Mouse (Mus musculus) central nervous system, embryonic 11.5 days (tissue): ENCODE data around the gene Cdc27. TPM values are rescaled to one million over a fixed set of nuclear protein-coding genes. Genes with fewer than 3 reads are reported as not detected.

Experiments
- polyA plus RNA-seq: library from polyadenylated mRNA; depleted of rRNA; stranded (reverse); fragments of >200 nt; gene quantifications from 2 replicates; pipeline ENCODE4 v1.2.3, GENCODE M21; 2012; rRNA removed

The Cdc27 gene
- 30.6 and 51.3 TPM in 2 replicates for polyA plus RNA-seq

DNA sequence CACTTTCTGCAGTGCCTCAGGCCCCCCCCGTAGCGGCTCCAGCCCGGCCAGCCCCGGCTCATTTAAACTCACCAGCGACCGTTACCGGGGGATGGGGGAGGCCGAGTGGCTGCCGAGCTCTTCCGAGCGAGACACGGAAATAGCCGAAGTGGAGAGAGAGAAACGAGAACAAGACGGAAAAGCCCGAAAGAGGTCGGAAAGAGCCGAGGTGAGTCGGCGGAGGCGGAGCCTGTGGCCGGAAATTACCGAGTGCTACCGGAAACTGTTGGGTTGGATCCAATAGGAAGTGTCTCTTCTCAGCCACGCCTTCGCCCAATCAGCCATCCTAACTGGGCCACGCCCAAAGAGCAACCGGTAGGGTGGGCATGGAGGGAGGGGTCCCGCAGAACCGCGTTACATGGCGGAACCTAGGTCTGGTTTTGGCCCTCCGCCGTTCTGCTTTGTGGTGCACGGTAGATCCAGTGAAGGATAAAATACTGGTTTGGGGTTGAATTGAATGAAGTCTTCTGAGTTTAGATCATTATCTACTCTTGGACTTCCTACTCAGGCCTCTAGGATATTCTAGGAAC is at the start of gene Cdc27, which contains the start of gene Myl4:
Gene Cdc27 (minus strand): TSS at position 215 of the 569 bp plus-strand sequence.
Gene Myl4 (plus strand): TSS at position 258 of the 569 bp plus-strand sequence.

DNA sequence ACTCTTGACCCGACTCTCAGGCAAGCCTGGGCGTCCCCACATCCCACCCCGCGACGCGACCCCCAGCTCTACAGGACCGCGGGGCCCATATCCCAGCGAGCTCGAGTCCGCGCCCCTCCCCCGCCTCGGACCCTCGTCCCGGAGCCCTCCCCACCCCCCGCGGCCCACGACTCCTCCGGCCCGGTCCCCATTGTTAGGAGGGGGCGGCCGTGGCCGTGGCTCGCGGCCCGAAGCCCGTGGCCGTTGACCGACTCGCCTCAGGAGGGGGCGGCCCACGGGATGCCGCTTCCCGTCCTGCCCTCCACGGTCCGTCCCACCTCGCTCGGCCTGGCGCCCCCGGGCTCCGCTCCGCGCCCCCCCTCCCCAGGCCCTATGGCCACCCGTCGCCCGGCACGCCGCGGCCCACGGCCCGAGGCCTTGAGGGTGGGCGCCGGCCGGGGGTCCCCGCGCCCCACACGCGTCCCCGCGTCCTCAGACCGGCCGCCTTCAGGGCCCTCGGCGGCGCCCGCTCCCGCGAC is 81.6 kb downstream of the Cdc27 start, which contains the start of gene Kansl1:
Gene Kansl1 (minus strand): TSS at position 111 of the 518 bp plus-strand sequence.

Other genes with a start within 250 kb of the Cdc27 start
- 98.7 and 99.7 TPM in 2 replicates for gene Kansl1, start 81.8 kb downstream of the Cdc27 start, polyA plus RNA-seq
- gene Myl4, start within 50 bp of the Cdc27 start, polyA plus RNA-seq: 118 and 132 TPM in 2 replicates
- 4.1 and 4.5 TPM in 2 replicates for gene Itgb3, start 57.4 kb upstream of the Cdc27 start, polyA plus RNA-seq
- 0.01 TPM in 1 of 2 replicates, not detected in the other for gene Gm11639, start 135.1 kb upstream of the Cdc27 start, polyA plus RNA-seq